Mouse (Mus musculus): ENCODE measurements around the gene Cetn4. TPM values are rescaled to one million over a fixed set of nuclear protein-coding genes. Genes with fewer than 3 reads are reported as not detected.
A peak's percentile ranks its signal among the peaks of the same experiment; 100 is the strongest.

The Cetn4 gene
- polyA plus RNA-seq, 1 experiment: 0.09 TPM

- peak; percentile 31 to 56 for DNase-seq (ENCODE audit: low read depth in 1 of 2, low spot score in 2 of 2)
- no peak for TF ChIP-seq POLR2A (IDR thresholded peaks at IDR 0.05; ENCODE audit: low read depth, low read length)
- TF ChIP-seq CTCF (IDR thresholded peaks at IDR 0.05; ENCODE audit: extremely low read depth, insufficient read depth, insufficient read length, insufficient replicate concordance): peak; percentile 74; the same call in 1 of the 2 replicates
- no peak overlapping the region for H3K27ac ChIP-seq (ENCODE audit: insufficient read depth, low read length)
- no peaks in the 10 kb centered on the region for H3K36me3 ChIP-seq (ENCODE audit: control insufficient read depth, insufficient read depth, low read length)
- peaks cover 2% of the 10 kb centered on the region; the same call in 1 of the 2 replicates for H3K4me1 ChIP-seq (ENCODE audit: control insufficient read depth, insufficient read depth, insufficient read length)
- 0% methylated on average over 1 of the region's 1 CpGs for WGBS
- no peaks in the 10 kb centered on the region for H3K27me3 ChIP-seq (ENCODE audit: control insufficient read depth, insufficient read depth, low read length)
- no peak overlapping the region for H3K4me3 ChIP-seq (ENCODE audit: extremely low read depth, insufficient read depth, insufficient read length)
Measured at GRCm38 (mm10) chr3:37271209-37271608, 41.3 kb downstream of the Cetn4 start.

- Histone ChIP-seq H3K4me3 (ENCODE audit: extremely low read depth, insufficient read depth, insufficient read length) (no peak overlapping the region), H3K27ac (ENCODE audit: insufficient read depth, low read length) (no peak overlapping the region), H3K36me3 (ENCODE audit: control insufficient read depth, insufficient read depth, low read length) (no peaks in the 10 kb centered on the region), H3K27me3 (ENCODE audit: control insufficient read depth, insufficient read depth, low read length) (no peaks in the 10 kb centered on the region), H3K4me1 (ENCODE audit: control insufficient read depth, insufficient read depth, insufficient read length) (peaks cover 2% of the 10 kb centered on the region; the same call in 1 of the 2 replicates)
- WGBS: 71% methylated on average over 4 of the region's 4 CpGs
- TF ChIP-seq POLR2A (IDR thresholded peaks at IDR 0.05; ENCODE audit: low read depth, low read length) (no peak), CTCF (IDR thresholded peaks at IDR 0.05; ENCODE audit: extremely low read depth, insufficient read depth, insufficient read length, insufficient replicate concordance) (no peak)
- DNase-seq (ENCODE audit: low read depth in 1 of 2, low spot score in 2 of 2): no peak
Measured at GRCm38 (mm10) chr3:37269926-37270325, 42.6 kb downstream of the Cetn4 start.

- no peak for TF ChIP-seq CTCF (IDR thresholded peaks at IDR 0.05; ENCODE audit: extremely low read depth, insufficient read depth, insufficient read length, insufficient replicate concordance)
- no peak for TF ChIP-seq POLR2A (IDR thresholded peaks at IDR 0.05; ENCODE audit: low read depth, low read length)
- Histone ChIP-seq H3K4me1 (ENCODE audit: control insufficient read depth, insufficient read depth, insufficient read length) (no peaks in the 10 kb centered on the region), H3K27me3 (ENCODE audit: control insufficient read depth, insufficient read depth, low read length) (no peaks in the 10 kb centered on the region), H3K4me3 (ENCODE audit: extremely low read depth, insufficient read depth, insufficient read length) (no peak overlapping the region), H3K27ac (ENCODE audit: insufficient read depth, low read length) (no peak overlapping the region), H3K36me3 (ENCODE audit: control insufficient read depth, insufficient read depth, low read length) (no peaks in the 10 kb centered on the region)
- 82% methylated on average over 11 of the region's 11 CpGs for WGBS
- DNase-seq (ENCODE audit: low read depth in 1 of 2, low spot score in 2 of 2): no peak
Measured at GRCm38 (mm10) chr3:37268338-37268737, 44.2 kb downstream of the Cetn4 start.

GRCm38 (mm10) chr3:37259331-37259999 is 53.0 kb downstream of the Cetn4 start:
- no peaks in the 10 kb centered on the region for H3K27me3 ChIP-seq (ENCODE audit: control insufficient read depth, insufficient read depth, low read length)
- no peaks in the 10 kb centered on the region for H3K4me1 ChIP-seq (ENCODE audit: control insufficient read depth, insufficient read depth, insufficient read length)
- DNase-seq (ENCODE audit: low read depth in 1 of 2, low spot score in 2 of 2): no peak
- 45% methylated on average over 10 of the region's 10 CpGs for WGBS
- TF ChIP-seq POLR2A (IDR thresholded peaks at IDR 0.05; ENCODE audit: low read depth, low read length): no peak
- TF ChIP-seq CTCF (IDR thresholded peaks at IDR 0.05; ENCODE audit: extremely low read depth, insufficient read depth, insufficient read length, insufficient replicate concordance): no peak
- H3K27ac ChIP-seq (ENCODE audit: insufficient read depth, low read length): no peak overlapping the region
- H3K4me3 ChIP-seq (ENCODE audit: extremely low read depth, insufficient read depth, insufficient read length): no peak overlapping the region
- no peaks in the 10 kb centered on the region for H3K36me3 ChIP-seq (ENCODE audit: control insufficient read depth, insufficient read depth, low read length)

GRCm38 (mm10) chr3:37257776-37258175 is 54.7 kb downstream of the Cetn4 start:
- no peak for DNase-seq (ENCODE audit: low read depth in 1 of 2, low spot score in 2 of 2)
- Histone ChIP-seq H3K4me1 (ENCODE audit: control insufficient read depth, insufficient read depth, insufficient read length) (no peaks in the 10 kb centered on the region), H3K27ac (ENCODE audit: insufficient read depth, low read length) (no peak overlapping the region), H3K27me3 (ENCODE audit: control insufficient read depth, insufficient read depth, low read length) (no peaks in the 10 kb centered on the region), H3K4me3 (ENCODE audit: extremely low read depth, insufficient read depth, insufficient read length) (no peak overlapping the region), H3K36me3 (ENCODE audit: control insufficient read depth, insufficient read depth, low read length) (no peaks in the 10 kb centered on the region)
- TF ChIP-seq POLR2A (IDR thresholded peaks at IDR 0.05; ENCODE audit: low read depth, low read length) (no peak), CTCF (IDR thresholded peaks at IDR 0.05; ENCODE audit: extremely low read depth, insufficient read depth, insufficient read length, insufficient replicate concordance) (no peak)
- WGBS: 93% methylated on average over 15 of the region's 15 CpGs

Other genes starting within 250 kb of the Cetn4 start
- not detected in 2 replicates for gene Adad1, start 249.2 kb downstream of the Cetn4 start, polyA plus RNA-seq (2012; rRNA removed)
- 0.22 TPM in 1 of 2 replicates, not detected in the other for gene Il2, start 186.7 kb downstream of the Cetn4 start, polyA plus RNA-seq (2012; rRNA removed)
- gene Il21, start 80.1 kb downstream of the Cetn4 start, polyA plus RNA-seq (2012; rRNA removed): not detected in 2 replicates
- gene Bbs12, start 154 bp downstream of the Cetn4 start, polyA plus RNA-seq (2012; rRNA removed): 0.52 and 0.54 TPM in 2 replicates
- gene Fgf2, start 35.6 kb upstream of the Cetn4 start, polyA plus RNA-seq (2012; rRNA removed): 0.92 and 1.2 TPM in 2 replicates
- 1.5 and 2.3 TPM in 2 replicates for gene Spata5, start 107.2 kb upstream of the Cetn4 start, polyA plus RNA-seq (2012; rRNA removed)
- gene Nudt6, start 107.5 kb upstream of the Cetn4 start, polyA plus RNA-seq (2012; rRNA removed): 11.6 and 16.4 TPM in 2 replicates